ENCODE assay signal across 8 mouse cellular contexts in genomic region chr6:72544283-72544987, GRCm38 (mm10). TPM values are rescaled to one million over a fixed set of nuclear protein-coding genes. Genes with fewer than 3 reads are reported as not detected.
DNase-seq lines count a peak whose midpoint lies in the region; ATAC-seq and TF ChIP-seq lines count a peak whose summit lies in the region.

TSS of gene Capg (plus strand) at chr6:72544391.

- ATAC-seq in forebrain, embryonic 11.5 days (replicated peaks; ENCODE audit: low FRiP score): no peak
- ATAC-seq in limb, embryonic 12.5 days (ENCODE audit: insufficient number of reproducible peaks, insufficient read depth, low FRiP score, low TSS enrichment, low read depth): no peak
- ATAC-seq in midbrain, postnatal 0 days (ENCODE audit: low FRiP score): no peak

- TF ChIP-seq CTCF in testis, adult 2 months (IDR thresholded peaks at IDR 0.05; ENCODE audit: control insufficient read depth, insufficient read depth, insufficient replicate concordance, low read depth, low read length): no peak
- TF ChIP-seq CTCF in midbrain, postnatal 0 days (IDR thresholded peaks at IDR 0.05): no peak

- 0 out of 2 replicates have a peak within 1 kb of the TSS, but pooled peaks have one; percentile 9 for H3K9ac ChIP-seq in forebrain, embryonic 11.5 days (ENCODE audit: low read length)
- H3K9ac ChIP-seq in limb, embryonic 12.5 days (replicated peaks): no peak within 1 kb of the TSS; the same call in 1 of the 2 replicates
- no peak within 1 kb of the TSS for H3K9ac ChIP-seq in midbrain, postnatal 0 days (replicated peaks; ENCODE audit: low read length, poor library complexity, severe bottlenecking)

- no peaks in the 10 kb centered on the region for H3K9me3 ChIP-seq in forebrain, embryonic 11.5 days (ENCODE audit: control insufficient read depth, low read length)
- H3K9me3 ChIP-seq in limb, embryonic 12.5 days: peaks cover 11% of the 10 kb centered on the region; the same call in 1 of the 2 replicates
- no peaks in the 10 kb centered on the region for H3K9me3 ChIP-seq in midbrain, postnatal 0 days (ENCODE audit: low read length)

- TF ChIP-seq POLR2A in testis, adult 2 months (IDR thresholded peaks at IDR 0.05; ENCODE audit: control insufficient read depth, low read depth, low read length): no peak

- no peaks in the 10 kb centered on the region for H3K27me3 ChIP-seq in testis, adult 2 months (ENCODE audit: control insufficient read depth, insufficient read depth, low read length)
- H3K27me3 ChIP-seq in forebrain, embryonic 11.5 days (ENCODE audit: control insufficient read depth, insufficient read depth, low read length): no peaks in the 10 kb centered on the region
- H3K27me3 ChIP-seq in limb, embryonic 12.5 days: no peaks in the 10 kb centered on the region
- no peaks in the 10 kb centered on the region for H3K27me3 ChIP-seq in midbrain, postnatal 0 days (ENCODE audit: insufficient read depth, low read length)

- H3K4me2 ChIP-seq in forebrain, embryonic 11.5 days (ENCODE audit: low read depth, low read length, severe bottlenecking): peak within 1 kb of the TSS; percentile 19; the same call in 1 of the 2 replicates
- peak within 1 kb of the TSS; percentile 59 for H3K4me2 ChIP-seq in limb, embryonic 12.5 days
- peak within 1 kb of the TSS; percentile 15; the same call in 1 of the 2 replicates for H3K4me2 ChIP-seq in midbrain, postnatal 0 days (ENCODE audit: low read depth, low read length, poor library complexity, severe bottlenecking)

- peaks cover 7% of the 10 kb centered on the region for H3K4me1 ChIP-seq in testis, adult 2 months (ENCODE audit: control insufficient read depth, insufficient read depth, low read length)
- peaks cover 2% of the 10 kb centered on the region; the same call in 1 of the 2 replicates for H3K4me1 ChIP-seq in forebrain, embryonic 11.5 days (replicated peaks; ENCODE audit: control insufficient read depth, insufficient read depth, low read length)
- peaks cover 24% of the 10 kb centered on the region for H3K4me1 ChIP-seq in limb, embryonic 12.5 days (replicated peaks)
- H3K4me1 ChIP-seq in midbrain, postnatal 0 days (ENCODE audit: insufficient read depth, low read length): no peaks in the 10 kb centered on the region

- 15% methylated on average over 23 of the region's 23 CpGs for WGBS in forebrain, embryonic 11.5 days
- 6% methylated on average over 23 of the region's 23 CpGs for WGBS in limb, embryonic 12.5 days
- 20% methylated on average over 23 of the region's 23 CpGs for WGBS in midbrain, postnatal 0 days

- peak within 1 kb of the TSS; percentile 61 for H3K4me3 ChIP-seq in testis, adult 2 months (ENCODE audit: control insufficient read depth, low read depth, low read length)
- no peak within 1 kb of the TSS for H3K4me3 ChIP-seq in forebrain, embryonic 11.5 days (ENCODE audit: low read depth, low read length)
- peak within 1 kb of the TSS; percentile 30 for H3K4me3 ChIP-seq in limb, embryonic 12.5 days (replicated peaks)
- H3K4me3 ChIP-seq in midbrain, postnatal 0 days (ENCODE audit: low read depth, low read length): peak within 1 kb of the TSS; percentile 22

- H3K27ac ChIP-seq in testis, adult 2 months (ENCODE audit: control insufficient read depth, insufficient read depth, low read depth, low read length): 0 out of 2 replicates have a peak within 1 kb of the TSS, but pooled peaks have one; percentile 26
- H3K27ac ChIP-seq in forebrain, embryonic 11.5 days (ENCODE audit: low read depth, low read length): no peak within 1 kb of the TSS
- H3K27ac ChIP-seq in limb, embryonic 12.5 days: peak within 1 kb of the TSS; percentile 62
- no peak within 1 kb of the TSS for H3K27ac ChIP-seq in midbrain, postnatal 0 days (ENCODE audit: low read depth, low read length)

- DNase-seq in testis, postnatal 14 days (ENCODE audit: low spot score): no peak
- no peak for DNase-seq in forebrain, embryonic 11.5 days (ENCODE audit: low spot score)
- peak; percentile 57 for DNase-seq in heart, postnatal 4 days
- no peak for DNase-seq in midbrain, postnatal 0 days (ENCODE audit: low spot score)
- peak; percentile 75 for DNase-seq in thymus, postnatal 0 days (ENCODE audit: low spot score)
- no peak for DNase-seq in layer of hippocampus, postnatal 14 days (ENCODE audit: low spot score in 2 of 2)

- H3K36me3 ChIP-seq in testis, adult 2 months (ENCODE audit: control insufficient read depth, insufficient read depth, low read length): no peaks in the 10 kb centered on the region
- H3K36me3 ChIP-seq in forebrain, embryonic 11.5 days (ENCODE audit: control insufficient read depth, insufficient read depth, low read length): no peaks in the 10 kb centered on the region
- no peaks in the 10 kb centered on the region for H3K36me3 ChIP-seq in limb, embryonic 12.5 days
- no peaks in the 10 kb centered on the region for H3K36me3 ChIP-seq in midbrain, postnatal 0 days (ENCODE audit: insufficient read depth, low read length)

RNA-seq across cellular contexts. Expression of gene Capg, which starts in this region (rescaled TPM):
- 1.3 and 4.1 TPM in 2 replicates for polyA plus RNA-seq in testis, adult 2 months (2012; rRNA removed)
- 7.1 and 8.4 TPM in 2 replicates for polyA plus RNA-seq in forebrain, embryonic 11.5 days (2014; fragmentation: Nextera tagmentation; extraction: Ambion mirVana)
- 10 to 100 TPM; 11.5 to 12.9 TPM for total RNA-seq in heart, postnatal 4 days (2021)
- 26.2 and 27.4 TPM in 2 replicates for polyA plus RNA-seq in limb, embryonic 12.5 days (2016; fragmentation: Nextera tagmentation; extraction: Ambion mirVana)
- 6.7 and 12.2 TPM in 2 replicates for total RNA-seq in midbrain, postnatal 0 days (2014; rRNA removed)
- 6.3 and 8.0 TPM in 2 replicates for polyA plus RNA-seq in midbrain, postnatal 0 days (2015; fragmentation: Nextera tagmentation; extraction: Ambion mirVana)
- 62.4 and 63.4 TPM in 2 replicates for polyA plus RNA-seq in thymus, postnatal 0 days (2015; fragmentation: Nextera tagmentation; extraction: Ambion mirVana)
- 1 to 10 TPM; 3.0 to 3.6 TPM for total RNA-seq in layer of hippocampus, postnatal 14 days (2021)

Comparison
In these comparisons a context has a peak if more than half of its experiments do, and no peak if none do; other contexts are left out.
1. H3K27ac ChIP-seq: peak in testis, adult 2 months (single experiment) and limb, embryonic 12.5 days (single experiment); none in forebrain, embryonic 11.5 days (single experiment) and midbrain, postnatal 0 days (single experiment).
2. DNase-seq: peak in heart, postnatal 4 days (single experiment) and thymus, postnatal 0 days (single experiment); none in testis, postnatal 14 days (single experiment), forebrain, embryonic 11.5 days (single experiment), midbrain, postnatal 0 days (single experiment) and layer of hippocampus, postnatal 14 days (0 of 2).
3. Peak in every context shown above with its lines, with median percentiles within 50 percentile points of each other: H3K4me2 ChIP-seq.